Mouse (Mus musculus) lung, postnatal 14 days (tissue): ENCODE data around the gene Tnfsf12.

Experiments used
- DNase-seq: peaks from one replicate; pipeline ENCODE4 v3.0.0; 2021

Gene Tnfsf12

GRCm38 (mm10) chr11:69680136-69680855 is 15.4 kb downstream of the Tnfsf12 start:
- no peak for DNase-seq

- no peak for DNase-seq
Observed at GRCm38 (mm10) chr11:69679144-69679543, 16.5 kb downstream of the Tnfsf12 start.

DNA sequence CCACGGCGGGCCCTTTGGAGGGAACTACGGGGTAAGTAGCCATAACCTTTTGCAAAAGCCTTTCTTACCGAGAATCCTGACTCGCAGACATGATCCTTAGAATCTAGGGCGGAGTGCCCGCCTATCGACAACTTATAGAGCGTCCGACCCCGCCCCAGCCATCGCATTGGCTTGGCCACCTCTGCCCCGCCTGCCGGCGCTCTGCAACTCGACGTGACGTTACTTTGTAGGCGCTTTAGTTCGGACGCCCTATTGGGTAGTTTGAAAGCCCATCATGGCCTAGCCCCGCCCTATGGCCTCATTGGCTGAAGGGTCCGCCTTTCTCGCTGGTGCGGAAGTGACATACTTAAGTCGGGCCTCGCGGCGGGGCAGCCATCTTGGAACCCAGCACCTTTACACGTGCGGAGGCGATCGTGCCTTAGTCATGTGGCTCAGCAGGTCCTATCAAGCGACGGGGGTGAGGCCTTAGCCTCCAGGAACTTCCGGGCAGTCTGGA is 23.4 kb downstream of the Tnfsf12 start, which contains the start of gene Eif4a1:
Gene Eif4a1, minus strand, starts transcription at position 213 of the 496 bp plus-strand sequence.
- peak; percentile 99 for DNase-seq

- DNase-seq = no peak
Observed at GRCm38 (mm10) chr11:69671726-69672124, 23.9 kb downstream of the Tnfsf12 start.

DNA sequence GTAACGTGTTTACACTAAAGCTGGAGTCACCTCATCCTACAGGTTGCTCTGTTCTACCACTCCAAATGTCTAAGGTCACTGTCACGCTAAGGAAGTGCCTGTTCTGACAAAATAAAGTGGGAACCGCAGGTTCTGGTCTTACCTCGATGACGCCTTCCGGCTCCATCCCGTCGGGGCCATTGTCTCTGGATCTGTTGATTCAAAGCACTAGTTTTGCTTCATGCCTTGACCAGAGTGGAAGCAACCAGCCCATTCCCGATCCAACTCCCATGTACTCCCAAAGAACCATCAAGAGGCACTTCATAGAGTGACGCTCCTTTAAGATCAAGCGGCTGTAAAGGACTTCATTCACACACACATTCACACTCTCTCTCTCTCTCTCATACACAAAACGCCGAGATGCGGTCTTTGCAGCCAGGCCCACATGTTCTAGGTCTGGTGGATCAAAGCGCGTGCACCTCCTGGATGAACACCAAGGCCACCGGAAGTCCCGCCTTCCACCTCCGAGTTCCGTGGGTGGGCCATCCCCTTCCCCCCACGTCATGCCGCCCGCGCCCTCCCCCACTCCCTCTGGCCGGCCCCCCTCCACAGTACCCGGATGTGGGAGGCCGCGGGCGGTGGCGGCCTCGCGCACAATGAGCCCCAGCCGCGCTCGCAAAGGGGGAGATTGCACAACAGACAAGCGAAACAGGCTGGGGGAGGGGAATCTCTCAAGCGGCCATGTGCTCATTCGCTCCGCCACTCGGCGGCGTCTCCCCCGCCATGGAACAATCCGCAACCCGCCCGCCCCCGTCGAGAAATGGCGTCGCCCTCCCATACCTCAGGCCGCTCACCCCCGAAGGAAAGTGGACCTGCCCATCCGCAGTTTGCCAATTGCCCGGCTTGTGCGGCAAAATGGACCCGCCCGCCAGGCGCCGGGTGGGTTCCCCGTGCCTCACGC is 24.6 kb downstream of the Tnfsf12 start:
- DNase-seq = peak; percentile 96

- DNase-seq = no peak
Observed at GRCm38 (mm10) chr11:69666665-69667005, 29.0 kb downstream of the Tnfsf12 start.

GRCm38 (mm10) chr11:69665961-69666664 is 29.5 kb downstream of the Tnfsf12 start, which contains the start of gene Cd68:
TSS of gene Cd68 (minus strand) at chr11:69666153.
- peak; percentile 57 for DNase-seq

DNA sequence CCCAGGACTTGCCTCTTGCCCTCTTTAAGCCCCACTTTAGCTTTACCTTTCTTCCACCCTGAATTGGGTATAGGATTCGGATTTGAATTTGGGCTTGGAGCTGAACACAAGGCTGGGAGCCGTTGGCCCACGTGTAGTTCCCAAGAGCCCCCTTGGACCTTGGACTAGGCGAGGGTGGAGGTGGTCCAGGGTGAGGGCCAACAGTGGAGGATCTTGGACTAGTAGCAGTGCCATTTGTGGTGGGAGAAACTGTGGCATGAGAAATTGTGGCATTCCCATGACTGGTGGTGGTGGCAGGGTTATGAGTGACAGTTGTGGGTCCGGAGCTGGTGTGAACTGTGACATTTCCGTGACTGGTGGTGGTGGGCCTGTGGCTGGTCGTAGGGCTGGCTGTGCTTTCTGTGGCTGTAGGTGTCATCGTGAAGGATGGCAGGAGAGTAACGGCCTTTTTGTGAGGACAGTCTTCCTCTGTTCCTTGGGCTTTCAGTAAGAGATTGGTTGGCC is 30.1 kb downstream of the Tnfsf12 start:
- DNase-seq = no peak

DNA sequence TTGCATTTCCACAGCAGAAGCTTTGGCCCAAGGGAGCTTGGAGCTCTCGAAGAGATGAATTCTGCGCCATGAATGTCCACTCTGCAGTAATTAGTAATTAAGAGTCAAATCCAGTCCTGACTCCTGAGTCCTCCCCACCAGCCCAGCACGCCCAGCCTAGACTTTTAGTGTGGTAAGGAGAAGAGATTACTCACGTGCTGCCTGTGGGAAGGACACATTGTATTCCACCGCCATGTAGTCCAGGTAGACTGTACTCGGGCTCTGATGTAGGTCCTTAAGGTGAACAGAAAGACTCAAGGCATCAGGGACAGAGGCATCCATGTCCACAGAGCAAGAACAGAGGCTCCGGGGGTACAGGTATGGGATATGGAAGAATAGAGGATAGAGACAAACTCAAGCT is 30.8 kb downstream of the Tnfsf12 start:
- no peak for DNase-seq

- no peak for DNase-seq
Observed at GRCm38 (mm10) chr11:69663795-69664194, 31.9 kb downstream of the Tnfsf12 start.

GRCm38 (mm10) chr11:69662967-69663671 is 32.5 kb downstream of the Tnfsf12 start:
- no peak for DNase-seq

DNA sequence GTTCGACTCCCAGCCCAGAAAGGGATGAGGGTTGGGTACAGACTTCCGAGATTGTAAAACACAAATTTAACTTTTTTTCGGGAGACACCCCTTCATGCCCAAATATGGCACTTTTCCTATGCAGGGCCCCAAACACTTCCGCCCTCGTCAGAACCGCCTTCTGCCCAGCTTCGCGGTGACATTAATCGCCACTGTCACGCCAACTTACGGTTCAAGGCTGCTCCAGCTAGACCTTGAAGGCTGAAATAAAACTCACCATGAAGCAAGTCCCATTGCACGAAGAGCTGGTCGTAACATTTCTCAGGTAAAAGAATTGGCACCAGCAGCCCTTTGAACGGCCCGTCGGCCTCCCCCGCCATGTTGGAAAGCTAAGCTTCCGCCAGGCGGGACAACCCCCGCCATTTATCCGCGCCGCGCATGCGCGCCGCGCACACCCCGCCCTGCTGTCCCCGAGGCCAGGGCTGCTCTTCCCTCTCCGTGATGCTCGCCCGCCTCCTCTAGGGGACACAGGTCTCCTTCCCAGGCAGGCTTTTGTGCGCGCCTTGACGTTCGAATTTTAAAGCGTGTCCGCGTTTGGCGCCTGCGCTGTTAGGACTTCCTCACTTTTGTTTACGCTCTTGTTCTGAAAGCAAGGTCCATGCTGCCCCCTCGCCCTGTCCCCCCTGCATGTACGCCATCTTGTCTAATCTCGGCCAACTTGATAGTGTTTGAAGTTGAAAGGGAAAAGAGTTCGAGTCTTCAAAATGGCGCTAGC is 33.3 kb downstream of the Tnfsf12 start, which contains the start of gene Mpdu1:
Gene Mpdu1, minus strand, starts transcription at position 430 of the 754 bp plus-strand sequence.
- peak; percentile 93 for DNase-seq

DNA sequence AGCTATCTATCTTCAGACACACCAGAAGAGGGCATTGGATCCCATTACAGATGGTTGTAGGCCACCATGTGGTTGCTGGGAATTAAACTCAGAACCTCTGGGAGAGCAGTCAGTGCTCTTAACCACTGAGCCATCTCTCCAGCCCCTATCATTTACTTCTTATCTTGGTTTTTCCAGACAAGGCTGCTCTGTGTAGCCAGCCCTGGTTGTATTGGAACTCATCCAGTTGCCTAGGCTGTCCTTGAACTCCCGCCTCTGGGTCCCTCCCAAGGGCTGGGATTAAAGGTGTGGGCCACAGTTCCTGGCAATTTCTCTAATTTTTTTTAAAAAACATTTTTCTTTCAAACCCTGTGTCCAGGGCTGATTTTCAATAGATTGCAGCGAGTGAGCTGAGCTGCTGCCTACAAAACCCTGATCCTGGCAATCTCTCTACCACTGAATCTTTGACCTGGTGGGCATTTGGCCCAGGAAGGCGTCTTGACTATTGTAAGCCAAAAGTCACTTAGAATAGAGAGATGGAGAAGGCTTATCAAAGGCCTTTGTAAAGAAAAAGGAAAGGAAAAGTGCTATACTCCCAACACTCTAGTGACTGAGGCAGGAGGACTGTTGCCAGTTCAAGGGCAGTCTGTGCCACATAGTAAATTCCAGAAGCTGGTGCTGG is 34.3 kb downstream of the Tnfsf12 start:
- no peak for DNase-seq

- DNase-seq = no peak
Observed at GRCm38 (mm10) chr11:69657462-69657881, 38.2 kb downstream of the Tnfsf12 start.

- DNase-seq = peak; percentile 61
Observed at GRCm38 (mm10) chr11:69656617-69657461, 38.8 kb downstream of the Tnfsf12 start.

GRCm38 (mm10) chr11:69656065-69656455 is 39.6 kb downstream of the Tnfsf12 start:
- no peak for DNase-seq

GRCm38 (mm10) chr11:69655264-69656064 is 40.2 kb downstream of the Tnfsf12 start, which contains the start of gene Sox15:
TSS of gene Sox15 (plus strand) at chr11:69655314.
- DNase-seq = peak; percentile 69

- no peak for DNase-seq
Observed at GRCm38 (mm10) chr11:69654760-69655159, 40.9 kb downstream of the Tnfsf12 start.

GRCm38 (mm10) chr11:69653399-69653798 is 42.2 kb downstream of the Tnfsf12 start:
- DNase-seq = no peak
